Mouse (Mus musculus) small intestine, adult 2 months (tissue): Measurements from ENCODE around the gene Utrn. TPM values are rescaled to one million over a fixed set of nuclear protein-coding genes. Genes with fewer than 3 reads are reported as not detected.

ENCODE experiments used
- H3K27ac ChIP-seq: fragments of 200-500 bp; 2 replicates; pipeline ENCODE4 v1.5.1; 2012; ENCODE audit warnings: low read depth, low read length, control low read depth, inconsistent platforms; ENCODE audit not compliant: insufficient read depth
- H3K27me3 ChIP-seq: fragments of 200-500 bp; 2 replicates; pipeline ENCODE4 v1.6.1; 2012; ENCODE audit warnings: mild to moderate bottlenecking, moderate library complexity, low read length, inconsistent platforms; ENCODE audit not compliant: control insufficient read depth, insufficient read depth
- H3K36me3 ChIP-seq: fragments of 200-500 bp; 2 replicates; pipeline ENCODE4 v1.6.1; 2012; ENCODE audit warnings: mild to moderate bottlenecking, low read length, control low read depth, inconsistent platforms; ENCODE audit not compliant: control insufficient read depth, insufficient read depth
- H3K4me1 ChIP-seq: fragments of 200-500 bp; 2 replicates; pipeline ENCODE4 v1.6.1; 2012; ENCODE audit warnings: low read length, inconsistent platforms, mixed read lengths; ENCODE audit not compliant: control insufficient read depth, insufficient read depth, insufficient read length
- H3K4me3 ChIP-seq: fragments of 200-500 bp; 2 replicates; pipeline ENCODE4 v1.5.1; 2012; ENCODE audit warnings: low read depth, mild to moderate bottlenecking, control low read depth, inconsistent platforms, low read length, moderate library complexity
- CTCF ChIP-seq: fragments of 200-500 bp; IDR thresholded peaks from 2 replicates; pipeline ENCODE4 v1.5.1; 2012; ENCODE audit warnings: low read depth, mild to moderate bottlenecking, control low read depth, inconsistent platforms, low read length, moderate library complexity, mixed read lengths; ENCODE audit not compliant: insufficient replicate concordance, insufficient read length; ENCODE audit errors: extremely low read depth
- POLR2A ChIP-seq: fragments of 200-500 bp; IDR thresholded peaks from 2 replicates; pipeline ENCODE4 v1.6.1; 2012; ENCODE audit warnings: low read depth, mild to moderate bottlenecking, control low read depth, inconsistent platforms, low read length, moderate library complexity
- WGBS: fragments of 180-500 bp; shearing (Covaris S2); methylation state at CpG from one replicate; pipeline ENCODE4 v1.1.7; 2018; 5-methylcytosine and 5-hydroxymethylcytosine counted together
- polyA plus RNA-seq: library from polyadenylated mRNA; depleted of rRNA; stranded (reverse); fragments of >200 nt; gene quantifications from 2 replicates; pipeline ENCODE4 v1.2.3, GENCODE M21; 2012; rRNA removed

Utrn gene
- polyA plus RNA-seq, result 6.9 and 20.5 TPM in 2 replicates

- Histone ChIP-seq H3K4me1 (peaks cover 5% of the 10 kb centered on the region; the same call in 1 of the 2 replicates), H3K27me3 (no peaks in the 10 kb centered on the region), H3K36me3 (no peaks in the 10 kb centered on the region), H3K27ac (peak within 1 kb of the TSS; percentile 98), H3K4me3 (peak within 1 kb of the TSS; percentile 96)
- TF ChIP-seq CTCF, result no peak
- peak; percentile 67; the same call in 1 of the 2 replicates for TF ChIP-seq POLR2A
- under 1% methylated on average over 77 of the region's 77 CpGs for WGBS
Observed at GRCm38 (mm10) chr10:12869029-12869671, at the start of gene Utrn. TSS of gene Utrn (minus strand) at chr10:12869365.

DNA sequence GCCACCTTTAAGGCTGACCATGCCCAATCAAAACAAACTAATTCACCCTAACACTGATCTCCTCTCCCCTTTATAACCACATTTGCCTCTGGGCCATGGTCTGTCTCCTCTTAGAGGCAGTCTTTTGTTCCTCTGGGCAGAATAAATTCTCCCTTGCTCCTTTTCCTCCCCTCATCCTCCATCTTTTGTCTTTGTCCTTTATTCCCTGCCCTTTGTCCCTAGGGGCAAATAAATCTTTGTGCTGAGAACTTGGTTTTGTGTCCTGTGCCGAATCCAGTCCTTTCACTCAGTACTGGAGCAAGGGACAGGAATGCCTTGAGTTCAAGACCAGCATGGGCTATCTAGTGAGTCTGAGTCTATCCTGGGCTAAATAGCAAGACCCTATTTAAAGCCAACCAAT, 48.5 kb upstream of the Utrn start:
- Histone ChIP-seq H3K36me3 (no peaks in the 10 kb centered on the region), H3K27me3 (no peaks in the 10 kb centered on the region), H3K27ac (no peak overlapping the region), H3K4me3 (no peak overlapping the region), H3K4me1 (peaks cover 3% of the 10 kb centered on the region; the same call in 1 of the 2 replicates)
- TF ChIP-seq CTCF (no peak), POLR2A (no peak)
- 78% methylated on average over 1 of the region's 1 CpGs for WGBS

- Histone ChIP-seq H3K27ac (no peak overlapping the region), H3K4me1 (peaks cover 3% of the 10 kb centered on the region; the same call in 1 of the 2 replicates), H3K27me3 (no peaks in the 10 kb centered on the region), H3K4me3 (no peak overlapping the region), H3K36me3 (no peaks in the 10 kb centered on the region)
- no peak for TF ChIP-seq CTCF
- TF ChIP-seq POLR2A, result no peak
- WGBS, result 89% methylated on average over 6 of the region's 6 CpGs
Observed at GRCm38 (mm10) chr10:12916376-12916775, 47.2 kb upstream of the Utrn start.

DNA sequence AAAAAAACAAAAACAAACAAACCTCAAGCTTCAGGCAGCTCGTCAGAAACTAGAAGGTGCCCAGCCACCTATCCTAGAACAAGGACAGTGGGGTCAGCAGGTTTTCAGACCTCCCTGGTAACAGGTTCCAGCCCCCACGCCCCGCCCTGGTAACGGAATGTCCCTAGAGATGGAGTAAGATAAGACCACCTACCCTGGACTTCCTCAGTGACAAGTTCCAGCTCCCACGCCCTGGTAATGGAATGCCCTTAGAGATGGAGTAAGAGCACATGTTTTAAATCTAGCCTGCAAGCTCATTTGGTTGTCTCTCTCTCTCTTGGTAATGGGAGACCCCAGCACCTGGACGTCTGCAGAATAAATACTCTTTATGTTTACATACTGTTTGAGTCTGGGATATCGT, 46.7 kb upstream of the Utrn start:
- 84% methylated on average over 7 of the region's 7 CpGs for WGBS

GRCm38 (mm10) chr10:12914203-12914602, 45.0 kb upstream of the Utrn start:
- Histone ChIP-seq H3K27ac (no peak overlapping the region), H3K27me3 (no peaks in the 10 kb centered on the region), H3K4me3 (no peak overlapping the region), H3K36me3 (no peaks in the 10 kb centered on the region), H3K4me1 (peaks cover 2% of the 10 kb centered on the region; the same call in 1 of the 2 replicates)
- TF ChIP-seq POLR2A (no peak), CTCF (no peak)
- 98% methylated on average over 1 of the region's 1 CpGs for WGBS

More for the DNA sequence above, 46.7 kb upstream of the Utrn start:
- TF ChIP-seq CTCF (no peak), POLR2A (no peak)
- Histone ChIP-seq H3K4me1 (peaks cover 3% of the 10 kb centered on the region; the same call in 1 of the 2 replicates), H3K36me3 (no peaks in the 10 kb centered on the region), H3K27ac (no peak overlapping the region), H3K4me3 (no peak overlapping the region), H3K27me3 (no peaks in the 10 kb centered on the region)

DNA sequence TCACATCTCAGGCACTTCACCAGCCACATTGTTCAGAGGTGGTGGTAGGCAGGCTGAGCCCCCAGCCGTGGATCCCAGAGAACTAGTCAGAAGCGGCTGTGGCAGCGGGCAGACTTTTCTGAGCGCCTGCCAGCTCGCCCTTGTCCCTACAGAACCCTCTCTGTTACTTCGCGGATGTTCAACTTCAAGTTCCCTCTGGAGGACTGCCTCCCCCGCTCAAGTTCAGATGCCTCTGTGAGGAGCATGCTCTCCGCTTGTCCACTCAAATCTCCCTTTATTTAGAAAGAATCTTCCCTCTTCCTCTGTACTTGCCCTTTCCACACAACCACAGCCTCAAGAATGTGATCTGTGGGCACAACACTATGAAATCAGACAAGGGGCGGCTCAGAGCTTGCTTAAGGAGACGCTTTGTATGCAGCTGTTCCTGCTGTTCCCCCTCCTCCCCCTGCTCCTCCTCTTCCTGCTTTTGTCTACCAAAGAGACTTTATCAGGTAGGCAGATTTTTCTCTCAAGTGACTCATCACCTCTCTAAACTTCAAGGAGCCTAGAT, 42.9 kb upstream of the Utrn start:
- peak overlapping the region; percentile 2; the same call in 1 of the 2 replicates for H3K27ac ChIP-seq
- H3K36me3 ChIP-seq, result no peaks in the 10 kb centered on the region
- peak overlapping the region; percentile 29 for H3K4me3 ChIP-seq
- 65% methylated on average over 11 of the region's 11 CpGs for WGBS
- H3K4me1 ChIP-seq, result no peaks in the 10 kb centered on the region
- TF ChIP-seq POLR2A, result no peak
- no peaks in the 10 kb centered on the region for H3K27me3 ChIP-seq

GRCm38 (mm10) chr10:12911451-12911850, 42.3 kb upstream of the Utrn start:
- Histone ChIP-seq H3K36me3 (no peaks in the 10 kb centered on the region), H3K4me1 (no peaks in the 10 kb centered on the region), H3K4me3 (no peak overlapping the region), H3K27me3 (no peaks in the 10 kb centered on the region), H3K27ac (peak overlapping the region; percentile 2; the same call in 1 of the 2 replicates)
- TF ChIP-seq CTCF, result no peak
- no peak for TF ChIP-seq POLR2A
- 86% methylated on average over 13 of the region's 13 CpGs for WGBS
